ENCODE assay signal across 16 mouse cellular contexts in the genomic region with DNA sequence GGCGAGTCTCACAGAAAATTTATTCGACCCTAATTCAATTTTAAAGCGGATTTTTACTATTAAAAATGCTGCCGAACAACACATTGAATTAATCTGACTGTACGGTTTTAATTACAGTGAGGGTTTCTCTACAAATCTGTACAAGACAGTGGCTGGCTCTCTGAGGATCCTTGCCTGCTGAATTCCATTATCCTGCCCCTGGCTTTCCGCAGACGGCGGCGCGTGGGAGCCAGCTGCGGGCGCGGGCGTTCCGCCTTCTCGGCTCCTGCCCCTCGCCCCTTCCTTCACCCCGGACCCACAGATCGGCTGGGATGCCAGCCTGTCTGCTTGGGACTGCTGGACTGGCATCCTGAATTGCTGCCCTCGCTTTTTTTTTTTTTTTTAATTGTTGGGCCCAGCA. TPM values are rescaled to one million over a fixed set of nuclear protein-coding genes. Genes with fewer than 3 reads are reported as not detected.
DNase-seq lines count a peak whose midpoint lies in the region; ATAC-seq and TF ChIP-seq lines count a peak whose summit lies in the region.
"Had no signal": no experiment of that assay in that cellular context is flagged by ENCODE, and none has a peak within 500 bp of the region (broad histone marks: within the 10 kb centered on the region; RNA-seq: fewer than 3 reads in every experiment).

No protein-coding gene starts in this region.

- H3K4me1 ChIP-seq in forebrain, embryonic 10.5 days = peaks cover 36% of the 10 kb centered on the region
- H3K4me1 ChIP-seq in limb, embryonic 14.5 days (ENCODE audit: control insufficient read depth, insufficient read depth, low read length) = peaks cover 11% of the 10 kb centered on the region; the same call in 1 of the 2 replicates

- no peak for ATAC-seq in limb, embryonic 14.5 days (ENCODE audit: low FRiP score, low read depth)

- H3K4me3 ChIP-seq in left cerebral cortex, adult 2 months = 0 out of 2 replicates have a peak overlapping the region, but pooled peaks have one; percentile 4
- H3K4me3 ChIP-seq in forebrain, embryonic 10.5 days = peak overlapping the region; percentile 30; the same call in 1 of the 2 replicates
- H3K4me3 ChIP-seq in limb, embryonic 14.5 days (replicated peaks; ENCODE audit: low read length) = 0 out of 2 replicates have a peak overlapping the region, but pooled peaks have one; percentile 5
- H3K4me3 ChIP-seq: erythroblast, embryonic 14.5 days; gastrocnemius, adult 2 months; heart, embryonic 13.5 days had no signal

- no peak for DNase-seq in left cerebral cortex, adult 2 months (ENCODE audit: extremely low spot score in 1 of 2, low spot score in 2 of 2)
- DNase-seq in left cerebral cortex, adult 8-10 months (ENCODE audit: low spot score in 2 of 2) = no peak
- no peak for DNase-seq in forebrain, embryonic 10.5 days (ENCODE audit: extremely low spot score, low spot score)
- no peak for DNase-seq in limb, embryonic 14.5 days (ENCODE audit: low spot score)
- DNase-seq in layer of hippocampus, postnatal 36 days = no peak
- DNase-seq in adrenal gland, postnatal 25 days = no peak
- DNase-seq in left cerebral cortex, postnatal 10 days (ENCODE audit: extremely low spot score in 1 of 2, low spot score in 2 of 2) = no peak
- DNase-seq: adrenal gland, postnatal 14 days; cerebellum, adult 8-10 months; gastrocnemius, adult 2 months; kidney, postnatal 4 days had no signal

- H3K36me3 ChIP-seq in forebrain, embryonic 10.5 days (replicated peaks) = no peaks in the 10 kb centered on the region
- no peaks in the 10 kb centered on the region for H3K36me3 ChIP-seq in limb, embryonic 14.5 days (ENCODE audit: control insufficient read depth, insufficient read depth, low read length)
- H3K36me3 ChIP-seq: heart, embryonic 13.5 days had no signal

- no peak for TF ChIP-seq CTCF in left cerebral cortex, adult 2 months (IDR thresholded peaks at IDR 0.05)

- H3K27me3 ChIP-seq in forebrain, embryonic 10.5 days (ENCODE audit: poor library complexity, severe bottlenecking) = peaks cover 100% of the 10 kb centered on the region
- H3K27me3 ChIP-seq in limb, embryonic 14.5 days (ENCODE audit: control insufficient read depth, insufficient read depth, low read length) = peaks cover 97% of the 10 kb centered on the region

- no peaks in the 10 kb centered on the region for H3K9me3 ChIP-seq in forebrain, embryonic 10.5 days
- no peaks in the 10 kb centered on the region for H3K9me3 ChIP-seq in limb, embryonic 14.5 days (ENCODE audit: control insufficient read depth, low read length)
- H3K9me3 ChIP-seq: heart, embryonic 13.5 days had no signal

- no peak for TF ChIP-seq POLR2A in limb, embryonic 14.5 days (IDR thresholded peaks at IDR 0.05; ENCODE audit: borderline replicate concordance, extremely low read depth, insufficient read depth, insufficient read length)

- intact Hi-C loops in left cerebral cortex, adult 2 months (cut with DNase I) = no loop called here
- intact Hi-C loops in left cerebral cortex, postnatal 10 days (cut with DNase I) = no loop called here

- under 1% methylated on average over 20 of the region's 20 CpGs for WGBS in forebrain, embryonic 10.5 days
- under 1% methylated on average over 20 of the region's 20 CpGs for WGBS in limb, embryonic 14.5 days

- no peak overlapping the region for H3K27ac ChIP-seq in left cerebral cortex, adult 2 months
- no peak overlapping the region for H3K27ac ChIP-seq in forebrain, embryonic 10.5 days
- no peak overlapping the region for H3K27ac ChIP-seq in limb, embryonic 14.5 days (replicated peaks; ENCODE audit: low read depth, low read length)
- H3K27ac ChIP-seq: gastrocnemius, adult 2 months; heart, embryonic 13.5 days; stomach, postnatal 0 days had no signal

- no peak overlapping the region for H3K9ac ChIP-seq in limb, embryonic 14.5 days (ENCODE audit: low read depth, low read length, severe bottlenecking)
- H3K9ac ChIP-seq: heart, embryonic 13.5 days had no signal

- H3K4me2 ChIP-seq in limb, embryonic 14.5 days (replicated peaks; ENCODE audit: low read depth, low read length, severe bottlenecking) = peak overlapping the region; percentile 32; the same call in 1 of the 2 replicates
- H3K4me2 ChIP-seq: heart, embryonic 13.5 days had no signal

RNA-seq across cellular contexts. Expression of a gene that starts 6.8 kb away (rescaled TPM):
- 10 to 100 TPM in 1 of 2 experiments, 1 to 10 TPM in 1; 9.1 to 11.1 TPM for total RNA-seq in left cerebral cortex, adult 2 months (2021)
- 10 to 100 TPM; 22.4 to 35.7 (median 24.6) TPM for total RNA-seq in left cerebral cortex, adult 8-10 months (2022)
- polyA plus RNA-seq in forebrain, embryonic 10.5 days (2016; fragmentation: Nextera tagmentation; extraction: Ambion mirVana) = 0.95 and 1.1 TPM in 2 replicates
- polyA plus RNA-seq in limb, embryonic 14.5 days (2012; rRNA removed) = 6.8 and 7.4 TPM in 2 replicates
- polyA plus RNA-seq in limb, embryonic 14.5 days (2014; fragmentation: Nextera tagmentation; extraction: Ambion mirVana) = 1.00 and 1.8 TPM in 2 replicates
- 1 to 10 TPM; 5.6 to 9.3 TPM for total RNA-seq in layer of hippocampus, postnatal 36 days (2021)
- total RNA-seq in adrenal gland, postnatal 25 days (2021) = 0.33 TPM in 1 of 2 replicates, not detected in the other
- 10 to 100 TPM; 10.1 to 13.4 TPM for total RNA-seq in left cerebral cortex, postnatal 10 days (2021)
- total RNA-seq: adrenal gland, postnatal 14 days; CH12.LX; gastrocnemius, adult 2 months had no signal
- polyA plus RNA-seq: erythroblast, embryonic 14.5 days; heart, embryonic 13.5 days; lung, embryonic 16.5 days; stomach, postnatal 0 days had no signal

RNA-seq across cellular contexts. Expression of a gene that starts 25.6 kb away (rescaled TPM):
- total RNA-seq in left cerebral cortex, adult 2 months (2021) = 1 to 10 TPM; 5.6 to 8.9 TPM
- 10 to 100 TPM in 2 of 4 experiments, 1 to 10 TPM in 2; 8.9 to 11.7 (median 10.0) TPM for total RNA-seq in left cerebral cortex, adult 8-10 months (2022)
- 17.5 and 18.5 TPM in 2 replicates for polyA plus RNA-seq in forebrain, embryonic 10.5 days (2016; fragmentation: Nextera tagmentation; extraction: Ambion mirVana)
- polyA plus RNA-seq in limb, embryonic 14.5 days (2012; rRNA removed) = 18.8 and 20.8 TPM in 2 replicates
- 35.1 and 35.7 TPM in 2 replicates for polyA plus RNA-seq in limb, embryonic 14.5 days (2014; fragmentation: Nextera tagmentation; extraction: Ambion mirVana)
- 1 to 10 TPM; 4.7 to 5.8 TPM for total RNA-seq in layer of hippocampus, postnatal 36 days (2021)
- total RNA-seq in adrenal gland, postnatal 25 days (2021) = not detected in 2 replicates
- total RNA-seq in left cerebral cortex, postnatal 10 days (2021) = 1 to 10 TPM; 7.4 to 8.1 TPM
- total RNA-seq: CH12.LX; gastrocnemius, adult 2 months had no signal
- polyA plus RNA-seq: erythroblast, embryonic 14.5 days had no signal
